Mouse (Mus musculus): ENCODE results near the gene Fut11. TPM values are rescaled to one million over a fixed set of nuclear protein-coding genes. Genes with fewer than 3 reads are reported as not detected.
A peak's percentile ranks its signal among the peaks of the same experiment; 100 is the strongest.

The Fut11 gene
- polyA plus RNA-seq, 1 experiment from 2014 or later: 18.9 TPM

- Histone ChIP-seq H3K9me3 (replicated peaks) (no peaks in the 10 kb centered on the region), H3K4me2 (no peak overlapping the region), H3K27me3 (no peaks in the 10 kb centered on the region), H3K27ac (no peak overlapping the region), H3K36me3 (ENCODE audit: poor library complexity, severe bottlenecking) (peaks cover 94% of the 10 kb centered on the region), H3K4me3 (no peak overlapping the region), H3K9ac (no peak overlapping the region), H3K4me1 (no peaks in the 10 kb centered on the region)
- ATAC-seq: no peak
- 83% methylated on average over 6 of the region's 6 CpGs for WGBS
Observed at GRCm38 (mm10) chr14:20725660-20726339, 31.0 kb downstream of the Fut11 start.

- no peak for ATAC-seq
- Histone ChIP-seq H3K36me3 (ENCODE audit: poor library complexity, severe bottlenecking) (peaks cover 66% of the 10 kb centered on the region), H3K9me3 (replicated peaks) (no peaks in the 10 kb centered on the region), H3K4me2 (no peak overlapping the region), H3K27ac (no peak overlapping the region), H3K9ac (no peak overlapping the region), H3K4me1 (peaks cover 12% of the 10 kb centered on the region), H3K4me3 (no peak overlapping the region), H3K27me3 (no peaks in the 10 kb centered on the region)
- 83% methylated on average over 9 of the region's 9 CpGs for WGBS
Observed at GRCm38 (mm10) chr14:20729871-20730270, 35.1 kb downstream of the Fut11 start.

GRCm38 (mm10) chr14:20730853-20731602 lies 36.3 kb downstream of the Fut11 start:
- 91% methylated on average over 9 of the region's 9 CpGs for WGBS
- Histone ChIP-seq H3K4me1 (peaks cover 16% of the 10 kb centered on the region), H3K27me3 (no peaks in the 10 kb centered on the region), H3K9me3 (replicated peaks) (no peaks in the 10 kb centered on the region), H3K4me3 (no peak overlapping the region), H3K27ac (no peak overlapping the region), H3K36me3 (ENCODE audit: poor library complexity, severe bottlenecking) (peaks cover 63% of the 10 kb centered on the region), H3K4me2 (no peak overlapping the region), H3K9ac (no peak overlapping the region)
- no peak for ATAC-seq

- H3K9me3 ChIP-seq (replicated peaks): no peaks in the 10 kb centered on the region
- 51% methylated on average over 12 of the region's 12 CpGs for WGBS
- H3K4me2 ChIP-seq: peak overlapping the region; percentile 90
- no peak for ATAC-seq
- no peak overlapping the region for H3K27ac ChIP-seq
- peaks cover 65% of the 10 kb centered on the region for H3K36me3 ChIP-seq (ENCODE audit: poor library complexity, severe bottlenecking)
- H3K27me3 ChIP-seq: no peaks in the 10 kb centered on the region
- peak overlapping the region; percentile 83 for H3K4me3 ChIP-seq
- peak overlapping the region; percentile 92 for H3K9ac ChIP-seq
- peaks cover 16% of the 10 kb centered on the region for H3K4me1 ChIP-seq
Observed at GRCm38 (mm10) chr14:20733041-20733951, 38.5 kb downstream of the Fut11 start.

- Histone ChIP-seq H3K27ac (peak within 1 kb of the TSS; percentile 75), H3K36me3 (ENCODE audit: poor library complexity, severe bottlenecking) (peaks cover 65% of the 10 kb centered on the region), H3K4me3 (peak within 1 kb of the TSS; percentile 83), H3K9me3 (replicated peaks) (no peaks in the 10 kb centered on the region), H3K27me3 (no peaks in the 10 kb centered on the region), H3K9ac (peak within 1 kb of the TSS; percentile 92), H3K4me2 (peak within 1 kb of the TSS; percentile 90), H3K4me1 (peaks cover 16% of the 10 kb centered on the region)
- ATAC-seq: peak; percentile 99
- under 1% methylated on average over 51 of the region's 81 CpGs for WGBS
Observed at GRCm38 (mm10) chr14:20733952-20734774, 39.4 kb downstream of the Fut11 start, which contains the start of gene Ndst2. TSS of gene Ndst2 (minus strand) at chr14:20734562.

GRCm38 (mm10) chr14:20735052-20735451 lies 40.3 kb downstream of the Fut11 start:
- peak overlapping the region; percentile 90 for H3K4me2 ChIP-seq
- H3K9me3 ChIP-seq (replicated peaks): no peaks in the 10 kb centered on the region
- H3K4me3 ChIP-seq: no peak overlapping the region; the same call in 1 of the 2 replicates
- no peaks in the 10 kb centered on the region for H3K27me3 ChIP-seq
- H3K4me1 ChIP-seq: peaks cover 16% of the 10 kb centered on the region
- peaks cover 65% of the 10 kb centered on the region for H3K36me3 ChIP-seq (ENCODE audit: poor library complexity, severe bottlenecking)
- WGBS: 76% methylated on average over 2 of the region's 2 CpGs
- no peak overlapping the region for H3K9ac ChIP-seq
- no peak overlapping the region for H3K27ac ChIP-seq
- no peak for ATAC-seq

- no peak overlapping the region for H3K27ac ChIP-seq
- H3K4me1 ChIP-seq: peaks cover 16% of the 10 kb centered on the region
- no peak overlapping the region for H3K4me2 ChIP-seq
- no peak overlapping the region for H3K4me3 ChIP-seq
- H3K9ac ChIP-seq: no peak overlapping the region
- no peaks in the 10 kb centered on the region for H3K9me3 ChIP-seq (replicated peaks)
- H3K36me3 ChIP-seq (ENCODE audit: poor library complexity, severe bottlenecking): peaks cover 65% of the 10 kb centered on the region
- no peak for ATAC-seq
- WGBS: 91% methylated on average over 13 of the region's 13 CpGs
- H3K27me3 ChIP-seq: no peaks in the 10 kb centered on the region
Observed at GRCm38 (mm10) chr14:20735892-20736390, 41.2 kb downstream of the Fut11 start.

- 38% methylated on average over 14 of the region's 14 CpGs for WGBS
- Histone ChIP-seq H3K9me3 (replicated peaks) (no peaks in the 10 kb centered on the region), H3K27me3 (no peaks in the 10 kb centered on the region), H3K36me3 (ENCODE audit: poor library complexity, severe bottlenecking) (peaks cover 68% of the 10 kb centered on the region), H3K4me3 (no peak overlapping the region), H3K4me1 (peaks cover 16% of the 10 kb centered on the region), H3K27ac (no peak overlapping the region), H3K9ac (no peak overlapping the region), H3K4me2 (no peak overlapping the region)
- ATAC-seq: no peak
Observed at GRCm38 (mm10) chr14:20737306-20737705, 42.5 kb downstream of the Fut11 start.

- WGBS: 93% methylated on average over 8 of the region's 8 CpGs
- Histone ChIP-seq H3K36me3 (ENCODE audit: poor library complexity, severe bottlenecking) (peaks cover 74% of the 10 kb centered on the region), H3K9ac (no peak overlapping the region), H3K4me1 (peaks cover 10% of the 10 kb centered on the region), H3K9me3 (replicated peaks) (no peaks in the 10 kb centered on the region), H3K4me2 (no peak overlapping the region), H3K27ac (no peak overlapping the region), H3K27me3 (no peaks in the 10 kb centered on the region), H3K4me3 (no peak overlapping the region)
- no peak for ATAC-seq
Observed at GRCm38 (mm10) chr14:20738511-20738910, 43.7 kb downstream of the Fut11 start.

GRCm38 (mm10) chr14:20741301-20741700 lies 46.5 kb downstream of the Fut11 start:
- no peak for ATAC-seq
- Histone ChIP-seq H3K27me3 (no peaks in the 10 kb centered on the region), H3K4me3 (no peak overlapping the region), H3K36me3 (ENCODE audit: poor library complexity, severe bottlenecking) (peaks cover 85% of the 10 kb centered on the region), H3K4me2 (no peak overlapping the region), H3K27ac (no peak overlapping the region), H3K9me3 (replicated peaks) (no peaks in the 10 kb centered on the region), H3K4me1 (no peaks in the 10 kb centered on the region), H3K9ac (no peak overlapping the region)
- 96% methylated on average over 9 of the region's 9 CpGs for WGBS

GRCm38 (mm10) chr14:20743614-20744013 lies 48.8 kb downstream of the Fut11 start:
- Histone ChIP-seq H3K4me2 (no peak overlapping the region), H3K27me3 (no peaks in the 10 kb centered on the region), H3K9ac (no peak overlapping the region), H3K9me3 (replicated peaks) (no peaks in the 10 kb centered on the region), H3K36me3 (ENCODE audit: poor library complexity, severe bottlenecking) (peaks cover 82% of the 10 kb centered on the region), H3K4me1 (no peaks in the 10 kb centered on the region), H3K27ac (no peak overlapping the region), H3K4me3 (no peak overlapping the region)
- WGBS: 83% methylated on average over 3 of the region's 3 CpGs
- no peak for ATAC-seq

Measured in forebrain, embryonic 13.5 days (tissue).